1 mouse cellular context compared by ENCODE assay signal in the genomic region with DNA sequence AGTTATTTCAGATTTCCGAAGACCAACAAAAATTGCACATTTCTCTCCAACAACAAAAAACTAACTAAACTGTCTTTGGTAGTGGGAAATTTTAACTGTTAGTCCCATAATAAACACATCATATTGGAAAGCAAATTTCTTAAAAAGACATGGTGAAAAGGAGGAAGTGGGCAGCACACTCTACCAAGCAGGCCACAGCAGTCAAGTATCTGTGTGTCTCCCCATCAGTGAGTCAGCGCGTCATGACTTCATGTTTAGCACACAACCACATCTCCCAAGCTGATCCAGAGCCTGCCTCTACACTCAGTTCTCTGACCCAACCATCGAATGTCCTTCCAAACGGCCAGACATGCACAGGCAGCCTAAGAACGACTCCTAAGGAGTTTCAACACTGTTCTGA.
A peak's percentile ranks its signal among the peaks of the same experiment; 100 is the strongest.
TF ChIP-seq lines count a peak whose summit lies in the region.

No protein-coding gene starts in this region.

TF ChIP-seq in MEL, 35 proteins besides CTCF, POLR2A, EP300 and RAD21 (continued from another document):
- TF ChIP-seq UBTF (IDR thresholded peaks at IDR 0.05; ENCODE audit: borderline replicate concordance, insufficient read depth, low read depth, low read length) (no peak), ELF1 (IDR thresholded peaks at IDR 0.05; ENCODE audit: low read depth, low read length) (peak; percentile 36; the same call in 1 of the 2 replicates), ETS1 (IDR thresholded peaks at IDR 0.05; ENCODE audit: low read depth, low read length) (peak; percentile 58; the same call in 1 of the 2 replicates), ZC3H11A (IDR thresholded peaks at IDR 0.05; ENCODE audit: low read depth, low read length) (no peak), MEF2A (IDR thresholded peaks at IDR 0.05; ENCODE audit: extremely low read depth, insufficient replicate concordance, low read depth, low read length, poor library complexity, severe bottlenecking) (no peak), RCOR1 (IDR thresholded peaks at IDR 0.05; ENCODE audit: low read depth, low read length) (0 out of 2 replicates have a peak, but pooled peaks have one; percentile 5), TAL1 (IDR thresholded peaks at IDR 0.05; ENCODE audit: low read length) (no peak), POLR2AphosphoS5 (IDR thresholded peaks at IDR 0.05; ENCODE audit: borderline replicate concordance, low read depth, low read length) (no peak), MAZ (IDR thresholded peaks at IDR 0.05; ENCODE audit: low read depth, low read length) (no peak), NELFE (IDR thresholded peaks at IDR 0.05; ENCODE audit: low read depth, low read length) (no peak), GATA1 (IDR thresholded peaks at IDR 0.05; ENCODE audit: low read depth, low read length) (no peak), MYB (IDR thresholded peaks at IDR 0.05; ENCODE audit: low read depth, low read length) (no peak), CHD2 (IDR thresholded peaks at IDR 0.05; ENCODE audit: low read length) (no peak), JUND (IDR thresholded peaks at IDR 0.05; ENCODE audit: low read depth, low read length) (no peak), MYC (IDR thresholded peaks at IDR 0.05; ENCODE audit: low read depth, low read length) (0 out of 2 replicates have a peak, but pooled peaks have one; percentile 32), TCF12 (IDR thresholded peaks at IDR 0.05; ENCODE audit: low read depth, low read length) (no peak), BHLHE40 (IDR thresholded peaks at IDR 0.05; ENCODE audit: borderline replicate concordance, low read depth, low read length) (no peak)
